Mouse (Mus musculus): ENCODE measurements at regions not wholly inside any gene's neighbourhood (a gene's known extent, or its start where the extent isn't known, plus 50 kb on each side); places are given as distances from the start of the nearest gene placed in this dataset.

GRCm38 (mm10) chr6:52368734-52369412 lies 55.6 kb downstream of the Evx1 start:
- no peak for DNase-seq (ENCODE audit: low read depth, low spot score)

GRCm38 (mm10) chr6:52370806-52371360 lies 57.6 kb downstream of the Evx1 start:
- DNase-seq (ENCODE audit: low read depth, low spot score): no peak

GRCm38 (mm10) chr6:52379146-52379545 lies 65.8 kb downstream of the Evx1 start:
- no peak for DNase-seq (ENCODE audit: low read depth, low spot score)

- no peak for DNase-seq (ENCODE audit: low read depth, low spot score)
These were observed 66.3 kb downstream of the Evx1 start for GRCm38 (mm10) chr6:52379588-52379987.

GRCm38 (mm10) chr6:52385044-52385443 lies 71.7 kb downstream of the Evx1 start:
- DNase-seq (ENCODE audit: low read depth, low spot score): no peak

GRCm38 (mm10) chr6:52401404-52401803 lies 88.1 kb downstream of the Evx1 start:
- DNase-seq (ENCODE audit: low read depth, low spot score): no peak

- no peak for DNase-seq (ENCODE audit: low read depth, low spot score)
These were observed 96.7 kb downstream of the Evx1 start for GRCm38 (mm10) chr6:52409991-52410390.

- DNase-seq (ENCODE audit: low read depth, low spot score): no peak
These were observed 97.4 kb downstream of the Evx1 start for GRCm38 (mm10) chr6:52410711-52411110.

GRCm38 (mm10) chr6:52411302-52411701 lies 98.0 kb downstream of the Evx1 start:
- no peak for DNase-seq (ENCODE audit: low read depth, low spot score)

- no peak for DNase-seq (ENCODE audit: low read depth, low spot score)
These were observed 100.3 kb downstream of the Evx1 start for GRCm38 (mm10) chr6:52413639-52414038.

- DNase-seq (ENCODE audit: low read depth, low spot score): no peak
These were observed 102.1 kb downstream of the Evx1 start for GRCm38 (mm10) chr6:52415341-52415946.

GRCm38 (mm10) chr6:52416491-52416890 lies 103.2 kb downstream of the Evx1 start:
- DNase-seq (ENCODE audit: low read depth, low spot score): no peak

- DNase-seq (ENCODE audit: low read depth, low spot score): no peak
These were observed 104.3 kb downstream of the Evx1 start for GRCm38 (mm10) chr6:52417439-52418124.

GRCm38 (mm10) chr6:52418451-52419170 lies 105.3 kb downstream of the Evx1 start:
- no peak for DNase-seq (ENCODE audit: low read depth, low spot score)

- DNase-seq (ENCODE audit: low read depth, low spot score): no peak
These were observed 107.1 kb downstream of the Evx1 start for GRCm38 (mm10) chr6:52420276-52420970.

- DNase-seq (ENCODE audit: low read depth, low spot score): no peak
These were observed 108.5 kb downstream of the Evx1 start for GRCm38 (mm10) chr6:52421771-52422170.

GRCm38 (mm10) chr6:52422686-52423085 lies 109.4 kb downstream of the Evx1 start:
- DNase-seq (ENCODE audit: low read depth, low spot score): no peak

- no peak for DNase-seq (ENCODE audit: low read depth, low spot score)
These were observed 110.3 kb downstream of the Evx1 start for GRCm38 (mm10) chr6:52423581-52424107.

GRCm38 (mm10) chr6:52424440-52424839 lies 111.1 kb downstream of the Evx1 start:
- no peak for DNase-seq (ENCODE audit: low read depth, low spot score)

GRCm38 (mm10) chr6:52425082-52425481 lies 111.8 kb downstream of the Evx1 start:
- DNase-seq (ENCODE audit: low read depth, low spot score): no peak
